Mouse (Mus musculus) cerebellum, postnatal 25 days (tissue): Measurements from ENCODE around the gene Mthfs.

ENCODE experiments used
- DNase-seq, 2 experiments: peaks; one replicate each; pipeline ENCODE4 v3.0.0; 2021; ENCODE audit warnings: mixed read lengths in 2 of 2

The Mthfs gene

GRCm38 (mm10) chr9:89256556-89257335 is 46.3 kb downstream of the Mthfs start:
- DNase-seq: no peak

GRCm38 (mm10) chr9:89263968-89264367 is 53.5 kb downstream of the Mthfs start:
- DNase-seq: no peak

- DNase-seq: no peak
Measured at GRCm38 (mm10) chr9:89264571-89264970, 54.1 kb downstream of the Mthfs start.

- DNase-seq: no peak
Measured at GRCm38 (mm10) chr9:89267093-89267492, 56.6 kb downstream of the Mthfs start.

- no peak for DNase-seq
Measured at GRCm38 (mm10) chr9:89267572-89267971, 57.1 kb downstream of the Mthfs start.

- DNase-seq: peak; percentile 33 to 39
Measured at GRCm38 (mm10) chr9:89270376-89270775, 59.9 kb downstream of the Mthfs start.

GRCm38 (mm10) chr9:89273766-89274165 is 63.3 kb downstream of the Mthfs start:
- DNase-seq: peak in 1 of 2 experiments; percentile 6

- no peak for DNase-seq
Measured at GRCm38 (mm10) chr9:89278207-89278606, 67.7 kb downstream of the Mthfs start.

GRCm38 (mm10) chr9:89282374-89283068 is 72.0 kb downstream of the Mthfs start:
- no peak for DNase-seq

GRCm38 (mm10) chr9:89288037-89288436 is 77.6 kb downstream of the Mthfs start:
- no peak for DNase-seq

- no peak for DNase-seq
Measured at GRCm38 (mm10) chr9:89293364-89293763, 82.9 kb downstream of the Mthfs start.

GRCm38 (mm10) chr9:89294121-89294520 is 83.6 kb downstream of the Mthfs start:
- DNase-seq: no peak

- DNase-seq: no peak
Measured at GRCm38 (mm10) chr9:89305637-89306036, 95.2 kb downstream of the Mthfs start.

GRCm38 (mm10) chr9:89308357-89309194 is 98.1 kb downstream of the Mthfs start:
- DNase-seq: peak in 1 of 2 experiments; percentile 3

- DNase-seq: no peak
Measured at GRCm38 (mm10) chr9:89309195-89309535, 98.7 kb downstream of the Mthfs start.

- no peak for DNase-seq
Measured at GRCm38 (mm10) chr9:89311649-89312048, 101.2 kb downstream of the Mthfs start.

- DNase-seq: peak in 1 of 2 experiments; percentile 5
Measured at GRCm38 (mm10) chr9:89373731-89374130, 163.3 kb downstream of the Mthfs start.

GRCm38 (mm10) chr9:89374650-89375049 is 164.2 kb downstream of the Mthfs start:
- DNase-seq: no peak

- DNase-seq: no peak
Measured at GRCm38 (mm10) chr9:89403031-89403430, 192.6 kb downstream of the Mthfs start.
